Mouse (Mus musculus): ENCODE results near the gene Zkscan14.

GRCm38 (mm10) chr5:145203936-145204691 is 2.4 kb upstream of the Zkscan14 start, which contains the start of gene Zkscan5:
- no peak for TF ChIP-seq CTCF (IDR thresholded peaks at IDR 0.05; ENCODE audit: low read depth, low read length)
- TF ChIP-seq POLR2A (IDR thresholded peaks at IDR 0.05; ENCODE audit: borderline replicate concordance, low read depth, low read length) = peak; percentile 1; the same call in 1 of the 2 replicates

All from bone marrow macrophage, adult 2 months (primary cell).